Mouse (Mus musculus): Measurements from ENCODE around the gene Kirrel3.

The Kirrel3 gene

GRCm38 (mm10) chr9:34485759-34486431 is at the start of gene Kirrel3:
Gene Kirrel3, plus strand, starts transcription at chr9:34485894.
- DNase-seq (ENCODE audit: low spot score in 2 of 2) = peak; percentile 29 to 55

GRCm38 (mm10) chr9:34440721-34441120 is 45.0 kb upstream of the Kirrel3 start:
- no peak for DNase-seq (ENCODE audit: low spot score in 2 of 2)

- no peak for DNase-seq (ENCODE audit: low spot score in 2 of 2)
These were observed 41.7 kb upstream of the Kirrel3 start for GRCm38 (mm10) chr9:34443950-34444349.

- DNase-seq (ENCODE audit: low spot score in 2 of 2) = no peak
These were observed 39.0 kb upstream of the Kirrel3 start for GRCm38 (mm10) chr9:34446497-34447350.

GRCm38 (mm10) chr9:34447736-34448135 is 38.0 kb upstream of the Kirrel3 start:
- no peak for DNase-seq (ENCODE audit: low spot score in 2 of 2)

GRCm38 (mm10) chr9:34448467-34448866 is 37.2 kb upstream of the Kirrel3 start:
- no peak for DNase-seq (ENCODE audit: low spot score in 2 of 2)

- no peak for DNase-seq (ENCODE audit: low spot score in 2 of 2)
These were observed 27.5 kb upstream of the Kirrel3 start for GRCm38 (mm10) chr9:34458189-34458588.

GRCm38 (mm10) chr9:34459968-34460367 is 25.7 kb upstream of the Kirrel3 start:
- no peak for DNase-seq (ENCODE audit: low spot score in 2 of 2)

GRCm38 (mm10) chr9:34463666-34464065 is 22.0 kb upstream of the Kirrel3 start:
- DNase-seq (ENCODE audit: low spot score in 2 of 2) = no peak

GRCm38 (mm10) chr9:34466058-34466457 is 19.6 kb upstream of the Kirrel3 start:
- no peak for DNase-seq (ENCODE audit: low spot score in 2 of 2)

GRCm38 (mm10) chr9:34469180-34469579 is 16.5 kb upstream of the Kirrel3 start:
- DNase-seq (ENCODE audit: low spot score in 2 of 2) = no peak

GRCm38 (mm10) chr9:34476206-34476605 is 9.5 kb upstream of the Kirrel3 start:
- no peak for DNase-seq (ENCODE audit: low spot score in 2 of 2)

GRCm38 (mm10) chr9:34478494-34478893 is 7.2 kb upstream of the Kirrel3 start:
- DNase-seq (ENCODE audit: low spot score in 2 of 2) = no peak

- DNase-seq (ENCODE audit: low spot score in 2 of 2) = no peak
These were observed 2.5 kb upstream of the Kirrel3 start for GRCm38 (mm10) chr9:34483236-34483635.

GRCm38 (mm10) chr9:34484665-34485064 is 1.0 kb upstream of the Kirrel3 start:
- DNase-seq (ENCODE audit: low spot score in 2 of 2) = no peak

- DNase-seq (ENCODE audit: low spot score in 2 of 2) = peak in 1 of 2 experiments; percentile 7
These were observed 2.6 kb downstream of the Kirrel3 start for GRCm38 (mm10) chr9:34488267-34488666.

- peak; percentile 4 to 57 for DNase-seq (ENCODE audit: low spot score in 2 of 2)
These were observed 3.1 kb downstream of the Kirrel3 start for GRCm38 (mm10) chr9:34488700-34489315.

- peak in 1 of 2 experiments; percentile 8 for DNase-seq (ENCODE audit: low spot score in 2 of 2)
These were observed 3.6 kb downstream of the Kirrel3 start for GRCm38 (mm10) chr9:34489316-34489710.

GRCm38 (mm10) chr9:34489760-34490159 is 4.1 kb downstream of the Kirrel3 start:
- no peak for DNase-seq (ENCODE audit: low spot score in 2 of 2)

- no peak for DNase-seq (ENCODE audit: low spot score in 2 of 2)
These were observed 6.4 kb downstream of the Kirrel3 start for GRCm38 (mm10) chr9:34492121-34492520.

GRCm38 (mm10) chr9:34493571-34493970 is 7.9 kb downstream of the Kirrel3 start:
- no peak for DNase-seq (ENCODE audit: low spot score in 2 of 2)

- DNase-seq (ENCODE audit: low spot score in 2 of 2) = no peak
These were observed 12.4 kb downstream of the Kirrel3 start for GRCm38 (mm10) chr9:34498126-34498525.
